Mouse (Mus musculus) heart, postnatal 36 days (tissue): Measurements from ENCODE around the gene Hoxd3. TPM values are rescaled to one million over a fixed set of nuclear protein-coding genes. Genes with fewer than 3 reads are reported as not detected.

ENCODE experiments used
- DNase-seq, 2 experiments: peaks; one replicate each; pipeline ENCODE4 v3.0.0; 2021 to 2022
- intact Hi-C: fragments of 180-260 bp; cut with DNase I; formaldehyde crosslinking; loops from one replicate; pipeline ENCODE4 v1.15.1; 2025
- total RNA-seq, 2 experiments: library from RNA; stranded (reverse); gene quantifications; 2 replicates each; pipeline ENCODE4 v1.2.3; 2021

The Hoxd3 gene
- total RNA-seq, 2 experiments from 2014 or later: not detected

DNA sequence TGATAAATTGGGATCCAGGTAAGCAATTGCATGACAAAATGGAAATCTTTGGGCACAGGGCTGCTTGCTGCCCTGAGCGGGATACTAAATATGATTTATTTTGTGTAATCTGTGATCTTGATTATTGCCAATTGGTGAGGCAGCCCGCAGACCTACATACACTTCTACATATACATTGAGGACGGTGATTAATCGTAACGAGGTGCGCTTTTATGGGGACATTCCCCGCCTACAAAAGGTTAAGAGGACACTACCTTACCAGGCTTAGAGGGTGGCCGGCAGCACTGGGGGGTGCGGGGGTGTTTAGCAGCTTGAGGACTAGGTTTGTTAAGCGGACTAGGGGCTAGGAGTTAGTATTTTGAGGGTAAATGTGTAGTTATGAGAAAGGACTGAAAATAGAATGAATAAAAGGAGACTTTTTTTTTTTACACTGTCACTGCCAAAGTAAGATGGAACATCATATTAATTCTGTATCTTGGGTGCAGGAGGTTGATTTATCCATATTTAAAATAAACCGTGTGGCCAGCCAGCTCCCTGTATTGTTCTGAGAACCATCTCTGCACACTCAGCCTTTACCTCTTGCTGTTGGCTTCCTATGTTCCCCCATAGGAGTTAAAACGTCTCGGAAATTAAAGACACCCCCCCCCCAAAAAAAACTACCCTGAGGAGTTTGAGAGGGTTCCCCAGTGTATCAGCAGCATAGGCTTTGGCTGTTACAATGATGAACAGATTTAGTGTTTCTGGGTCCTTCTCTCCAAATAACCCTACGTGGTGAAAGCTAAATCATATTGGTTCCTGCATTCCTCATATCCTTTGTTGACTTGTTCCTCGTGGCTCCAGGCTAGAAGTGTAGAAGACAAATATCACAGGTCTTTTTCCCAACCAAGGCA lies 25.2 kb downstream of the Hoxd3 start:
- no peak for DNase-seq
- intact Hi-C loops: loop anchor here (5.0 kb wide), 1 partner anchor 85 kb away; no protein-coding TSS in a partner anchor

DNA sequence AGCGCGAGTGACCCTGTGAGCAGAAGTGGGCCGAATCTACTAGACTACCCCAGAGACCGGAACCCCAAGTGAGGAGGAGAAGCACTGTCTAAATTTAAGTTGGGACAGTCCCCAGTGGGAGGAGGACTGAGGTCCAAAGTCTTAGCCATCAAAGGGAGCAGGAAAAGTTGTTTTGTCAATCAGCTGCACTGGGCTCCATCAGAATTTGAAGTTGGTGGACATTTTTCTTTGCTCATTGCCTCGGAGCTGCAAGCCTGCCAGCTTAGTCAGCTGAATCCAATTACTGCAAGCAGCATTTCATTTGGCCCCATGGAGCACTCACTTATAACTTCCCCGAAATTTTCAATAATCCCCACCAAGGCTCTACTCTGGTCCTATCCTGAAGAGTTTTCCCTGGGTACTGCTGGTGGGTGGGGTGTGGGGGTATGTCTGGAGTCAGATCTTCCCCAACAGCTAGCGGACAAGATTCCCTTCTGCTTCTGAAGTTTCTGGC lies 25.9 kb downstream of the Hoxd3 start:
- intact Hi-C loops: loop anchor here (5.0 kb wide), 1 partner anchor 85 kb away; no protein-coding TSS in a partner anchor
- DNase-seq: no peak

DNA sequence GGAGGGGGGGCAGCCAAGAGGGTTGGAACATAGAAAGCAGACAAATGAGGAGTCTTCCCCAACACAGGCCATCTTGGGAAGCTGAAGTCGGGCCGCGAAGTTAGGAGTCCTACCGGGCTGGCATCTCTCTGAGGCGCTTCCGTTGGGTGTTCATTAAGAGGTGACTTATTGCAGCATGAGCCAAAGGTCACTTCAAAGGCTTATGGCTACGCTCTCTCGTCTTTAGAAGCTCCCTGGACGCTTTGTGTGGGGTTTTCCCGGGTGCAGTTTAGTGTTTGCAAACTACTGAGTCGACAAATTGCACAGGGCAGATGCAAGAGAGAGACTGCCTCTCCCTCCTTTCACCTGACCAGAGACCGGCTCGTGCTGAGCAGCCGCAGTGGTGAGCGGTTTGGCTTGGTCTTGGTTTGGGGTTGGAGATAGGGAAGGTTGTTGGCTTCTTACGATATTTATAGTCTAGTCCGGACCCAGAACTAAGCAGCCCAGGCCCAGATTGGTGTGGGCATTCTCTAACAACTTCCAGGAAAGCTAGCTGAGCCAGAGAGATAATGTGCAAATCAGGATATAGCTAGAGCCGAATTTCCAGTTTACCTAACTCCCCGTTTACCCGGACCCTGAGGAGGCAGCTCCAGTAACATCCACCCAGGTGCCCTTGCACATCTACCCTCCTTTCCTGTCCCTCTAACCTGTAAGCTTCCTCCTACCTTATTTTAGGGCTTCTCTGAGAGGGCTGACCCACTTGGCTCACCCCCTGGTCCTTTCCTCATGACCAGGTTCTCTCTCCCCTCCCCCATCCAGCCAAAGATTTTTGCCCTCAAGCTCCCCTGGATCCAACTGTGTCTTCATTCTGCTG lies 27.1 kb downstream of the Hoxd3 start:
- intact Hi-C loops: loop anchor here (5.0 kb wide), 1 partner anchor 87 kb away; no protein-coding TSS in a partner anchor

DNA sequence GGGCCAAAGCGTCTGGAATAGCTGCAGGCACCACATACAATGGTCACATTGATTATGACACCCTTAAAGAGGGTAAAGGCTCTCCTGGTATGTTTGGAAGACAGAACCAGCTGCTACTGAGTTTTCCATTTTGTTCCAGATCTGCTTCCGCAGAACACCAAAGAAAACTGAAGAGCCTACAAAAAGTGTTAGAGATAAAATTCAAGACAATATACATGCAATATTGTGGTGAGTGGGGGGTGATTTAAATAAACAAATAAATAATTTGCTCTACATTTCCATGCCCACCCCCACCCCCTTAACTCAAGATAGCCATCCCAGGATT lies 27.7 kb downstream of the Hoxd3 start:
- intact Hi-C loops: loop anchor here (5.0 kb wide), 1 partner anchor 87 kb away; no protein-coding TSS in a partner anchor
- no peak for DNase-seq

More for the DNA sequence above, 27.1 kb downstream of the Hoxd3 start:
- no peak for DNase-seq

DNA sequence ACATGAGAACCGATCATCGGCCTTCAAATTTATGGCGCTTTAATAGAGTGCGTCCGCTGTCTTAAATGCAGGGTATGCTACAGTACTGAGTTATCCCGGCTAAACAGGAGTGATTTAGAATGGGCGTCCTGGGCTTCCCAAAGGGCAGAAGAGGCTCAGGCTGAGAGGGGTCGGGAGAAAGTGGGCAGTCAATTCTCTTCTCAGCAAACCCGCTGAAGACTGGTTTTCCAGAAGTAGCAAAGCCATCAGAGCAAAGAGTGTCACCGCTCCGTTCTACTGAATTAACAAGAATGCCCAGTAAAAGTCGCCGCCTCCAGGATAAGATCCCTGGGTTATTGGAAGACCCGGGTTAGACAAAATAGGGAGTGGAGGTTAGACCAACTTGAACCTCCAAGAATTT lies 28.1 kb downstream of the Hoxd3 start:
- DNase-seq: no peak
- intact Hi-C loops: loop anchor here (5.0 kb wide), 1 partner anchor 88 kb away; no protein-coding TSS in a partner anchor

DNA sequence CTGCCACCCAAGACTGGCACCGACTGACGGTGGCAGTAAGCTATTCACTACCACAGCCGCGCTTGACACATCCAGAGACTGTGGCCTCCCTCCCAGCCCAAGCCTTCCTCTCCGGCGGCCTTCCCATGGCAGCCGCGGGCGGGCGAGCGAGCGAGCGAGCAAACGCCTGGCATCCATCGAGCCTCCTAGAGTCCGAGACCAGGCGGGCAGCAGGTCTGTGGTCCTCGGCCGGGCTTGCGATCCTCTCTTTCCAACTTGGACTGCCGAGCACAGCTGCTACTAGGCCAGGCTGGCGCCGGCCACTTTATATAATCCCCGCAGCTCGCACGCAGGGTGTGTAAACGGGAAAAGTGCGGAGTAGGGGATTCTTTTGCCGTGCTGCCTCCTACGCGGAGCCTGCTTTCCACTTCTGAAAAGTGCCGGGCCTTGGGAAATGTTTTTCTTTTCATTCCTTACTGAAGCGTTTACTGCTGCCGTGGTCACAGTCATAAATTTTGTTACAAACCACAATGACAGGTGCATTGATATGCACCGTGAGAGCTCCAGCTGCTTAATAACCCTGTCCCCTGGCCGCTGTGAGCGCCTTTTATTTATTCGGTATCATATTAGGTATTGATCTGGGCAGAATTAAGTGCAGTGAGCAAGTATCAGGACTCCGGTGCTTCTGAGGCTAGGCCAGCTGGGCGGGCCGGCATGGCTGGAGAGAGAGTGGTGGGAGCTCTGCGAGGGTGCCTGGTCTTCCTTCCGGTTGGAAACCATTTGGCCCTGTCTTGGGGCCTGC lies 28.8 kb downstream of the Hoxd3 start:
- intact Hi-C loops: no loop called here
- DNase-seq: no peak

DNA sequence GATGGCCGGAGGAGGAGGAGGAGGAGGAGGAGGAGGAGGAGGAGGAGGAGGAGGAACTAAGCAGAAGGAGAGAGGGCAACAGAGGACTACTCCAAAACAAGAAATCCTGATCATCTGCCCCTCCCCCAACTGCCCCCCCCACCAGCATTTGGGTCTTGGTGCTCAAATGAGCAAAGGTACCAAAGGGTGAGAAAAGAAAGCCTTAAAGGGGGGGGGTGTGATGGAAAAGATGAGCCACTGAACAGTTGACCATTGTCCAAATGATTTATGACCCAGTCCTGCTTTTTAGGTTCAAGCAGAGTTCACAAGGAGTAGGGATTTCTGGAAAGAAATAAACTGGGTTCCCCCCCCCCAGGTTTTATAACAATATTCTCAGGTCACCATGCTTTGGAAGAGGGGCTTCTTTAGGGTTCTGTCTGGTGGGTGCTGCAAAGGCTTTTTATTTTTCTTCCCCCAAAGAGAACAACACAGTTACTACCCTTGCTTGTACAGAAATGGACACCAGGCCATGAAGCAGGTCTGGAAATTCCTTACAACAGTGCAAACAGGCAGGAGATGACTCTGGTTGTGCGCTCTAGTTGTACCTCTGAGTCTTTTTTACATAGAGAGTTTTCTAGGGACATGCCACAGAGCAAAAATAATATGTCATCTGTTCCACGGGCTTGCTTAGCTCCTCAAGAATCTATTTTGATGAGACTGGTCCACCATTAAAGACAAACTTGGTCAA lies 29.7 kb downstream of the Hoxd3 start:
- DNase-seq: no peak
- intact Hi-C loops: no loop called here

DNA sequence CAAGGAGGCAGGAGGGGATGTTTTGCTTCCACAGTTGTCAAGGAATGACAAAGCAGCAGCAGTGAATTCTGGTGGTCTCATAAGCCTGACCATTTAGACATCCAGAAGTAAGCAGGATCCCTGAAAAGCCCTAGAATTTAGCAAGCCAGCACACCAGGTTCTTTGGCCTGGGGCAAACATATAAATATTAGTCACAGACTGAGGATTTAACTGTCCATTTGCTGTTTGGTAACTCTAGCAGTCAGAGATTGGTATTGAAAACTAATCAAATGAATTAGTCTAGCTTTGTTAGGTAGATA lies 30.2 kb downstream of the Hoxd3 start:
- no peak for DNase-seq
- intact Hi-C loops: no loop called here

DNA sequence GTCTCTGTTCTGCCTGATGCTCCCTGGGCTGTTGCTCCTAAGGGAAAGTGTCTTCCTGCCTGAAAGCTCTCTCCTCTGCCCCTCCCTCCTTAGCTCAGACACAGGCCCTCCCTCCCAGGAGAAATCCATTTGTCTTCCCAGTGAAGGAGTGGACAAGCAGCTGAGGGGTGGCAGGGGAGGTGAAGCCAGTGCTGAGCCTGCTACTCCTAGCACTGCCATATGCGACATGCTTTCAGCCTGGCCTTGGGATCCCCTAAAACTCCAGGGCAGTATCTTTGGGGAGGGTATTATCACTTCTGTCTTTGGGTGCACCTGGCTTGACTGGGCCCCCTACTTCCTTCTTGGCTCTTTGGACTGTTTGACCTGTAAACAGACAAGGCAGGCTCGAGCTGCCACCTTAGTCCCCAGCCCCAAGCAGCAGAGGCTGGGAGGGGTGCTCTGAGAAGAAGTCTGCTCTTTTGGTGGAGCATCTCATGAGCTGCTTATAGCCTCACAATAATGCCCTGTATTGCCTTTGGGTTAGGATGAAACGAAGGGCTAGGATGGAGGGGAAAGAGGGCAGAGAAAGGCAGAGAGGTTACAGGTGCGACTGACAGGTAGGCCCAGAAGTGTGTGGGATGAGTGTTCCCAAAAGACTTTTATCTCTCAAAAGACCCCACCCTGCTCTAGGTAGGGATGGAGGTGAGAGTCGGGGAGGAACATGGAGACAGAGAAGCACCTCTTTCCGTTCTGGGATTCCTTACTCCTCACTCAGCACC lies 34.0 kb downstream of the Hoxd3 start:
- intact Hi-C loops: no loop called here
- DNase-seq: no peak

DNA sequence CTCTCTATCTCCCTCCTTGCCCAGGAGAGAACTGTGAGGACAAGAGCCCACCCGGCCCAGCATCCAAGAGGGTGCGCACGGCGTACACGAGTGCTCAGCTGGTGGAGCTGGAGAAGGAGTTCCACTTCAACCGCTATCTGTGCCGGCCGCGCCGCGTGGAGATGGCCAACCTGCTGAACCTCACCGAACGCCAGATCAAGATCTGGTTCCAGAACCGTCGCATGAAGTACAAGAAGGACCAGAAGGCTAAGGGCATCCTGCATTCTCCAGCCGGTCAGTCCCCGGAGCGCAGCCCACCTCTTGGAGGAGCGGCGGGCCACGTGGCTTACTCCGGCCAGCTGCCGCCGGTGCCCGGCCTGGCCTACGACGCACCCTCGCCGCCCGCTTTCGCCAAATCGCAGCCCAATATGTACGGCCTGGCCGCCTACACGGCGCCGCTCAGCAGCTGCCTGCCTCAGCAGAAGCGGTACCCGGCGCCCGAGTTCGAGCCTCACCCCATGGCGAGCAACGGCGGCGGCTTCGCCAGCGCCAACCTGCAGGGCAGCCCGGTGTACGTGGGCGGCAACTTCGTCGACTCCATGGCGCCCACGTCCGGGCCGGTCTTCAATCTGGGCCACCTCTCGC lies 34.7 kb downstream of the Hoxd3 start:
- DNase-seq: no peak
- intact Hi-C loops: no loop called here

DNA sequence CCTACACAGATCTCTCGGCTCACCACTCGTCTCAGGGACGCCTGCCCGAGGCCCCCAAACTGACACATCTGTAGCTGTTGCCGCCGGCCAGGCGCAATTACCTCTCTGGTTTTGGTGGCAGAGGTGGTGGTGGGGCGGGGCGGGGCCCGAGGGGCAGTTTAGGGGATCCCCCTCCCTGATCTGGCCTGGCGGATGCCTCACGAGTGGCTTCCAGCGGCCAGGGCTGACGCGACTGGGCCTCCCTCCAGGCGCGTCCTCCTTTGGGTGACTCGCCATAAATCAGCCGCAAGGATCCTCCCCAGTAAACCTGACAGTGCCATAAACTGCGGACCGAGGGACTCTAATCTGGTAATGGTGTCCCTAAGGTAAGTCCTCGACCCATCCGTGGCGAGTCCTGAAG lies 35.3 kb downstream of the Hoxd3 start:
- no peak for DNase-seq
- intact Hi-C loops: no loop called here

DNA sequence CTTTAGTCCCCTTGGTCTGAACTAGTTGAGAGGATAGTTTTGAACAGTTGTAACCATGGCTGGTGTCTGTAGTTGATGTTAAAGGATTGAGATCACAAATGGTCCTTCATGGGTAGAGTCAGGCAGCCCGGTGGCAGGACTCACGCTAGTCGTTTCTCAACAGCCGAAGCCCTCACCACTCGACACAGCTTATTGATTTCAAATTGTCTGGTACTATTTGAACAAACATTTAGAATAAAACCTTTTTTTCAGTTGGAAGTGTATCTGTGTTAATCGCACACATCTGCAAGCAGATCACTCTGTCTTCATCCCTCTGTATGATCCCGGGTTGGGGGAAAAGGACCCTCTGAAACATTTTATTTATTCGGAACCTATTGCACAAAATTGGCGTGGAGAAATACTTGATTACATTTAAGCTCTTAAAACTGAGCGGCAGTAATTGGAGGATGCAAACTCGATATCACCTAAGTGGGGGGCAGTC lies 36.0 kb downstream of the Hoxd3 start:
- intact Hi-C loops: no loop called here
- DNase-seq: no peak

DNA sequence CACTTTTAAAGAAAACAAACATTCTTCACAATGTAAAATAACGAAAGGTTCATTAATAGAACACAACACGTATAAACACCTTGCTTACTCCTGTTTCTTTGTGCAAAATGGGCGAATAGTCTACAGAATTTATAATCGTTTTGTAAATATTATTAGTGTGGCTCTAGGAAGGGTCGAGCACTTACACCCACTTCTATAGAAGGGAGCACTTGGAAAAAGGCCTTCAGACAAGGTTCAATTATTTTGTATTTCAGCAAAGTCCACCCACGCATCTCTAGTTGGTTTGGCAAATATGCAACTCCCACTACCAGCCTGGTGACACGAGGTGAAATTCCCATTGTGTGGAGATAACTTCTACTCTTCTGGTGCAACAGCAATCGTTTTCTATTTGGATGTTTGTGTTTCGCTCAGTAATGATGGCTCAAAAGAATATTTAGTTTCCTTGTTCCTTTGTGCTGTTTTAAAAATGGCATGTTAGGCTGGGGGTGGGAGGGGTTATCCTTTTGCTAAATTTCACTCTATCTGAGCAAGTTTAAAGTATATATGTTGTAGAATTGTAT lies 36.8 kb downstream of the Hoxd3 start:
- no peak for DNase-seq
- intact Hi-C loops: no loop called here

DNA sequence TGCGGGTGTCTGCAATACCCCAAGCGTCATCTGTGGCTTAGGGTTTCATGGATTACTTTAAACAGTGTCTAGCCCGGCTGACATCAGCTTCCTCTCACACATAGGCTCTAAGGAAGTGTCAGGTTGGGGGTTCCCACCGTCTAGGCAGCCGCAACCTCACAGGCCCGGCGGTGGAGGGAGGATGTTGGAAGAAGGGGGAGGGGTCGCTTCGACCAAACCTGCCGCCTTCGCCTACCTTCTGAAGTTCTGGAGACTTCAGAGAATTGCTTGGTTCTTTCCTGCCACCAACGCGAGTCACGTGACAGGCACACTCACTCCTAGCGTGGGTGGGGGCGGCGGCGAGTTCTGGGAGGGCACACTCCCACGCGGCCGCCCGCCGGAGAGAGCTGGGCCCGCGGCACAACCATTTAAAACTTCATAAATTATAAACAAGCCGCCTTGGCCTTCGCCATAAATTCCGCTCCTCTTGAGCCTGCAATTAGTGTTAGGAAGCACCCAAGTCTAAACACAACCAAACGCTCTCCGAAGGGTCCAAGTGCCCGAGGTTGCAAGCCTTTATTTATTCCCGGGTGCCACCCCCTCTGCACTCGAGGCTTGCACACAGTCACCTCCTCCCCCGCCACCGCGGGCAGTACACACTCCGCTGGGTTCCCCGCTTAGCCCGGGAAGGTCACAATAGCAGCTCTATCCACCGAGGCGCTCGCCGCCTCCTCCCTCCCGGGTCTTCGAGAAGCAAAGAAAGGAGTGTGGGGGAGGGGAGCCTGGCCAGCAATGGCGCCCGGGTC lies 37.8 kb downstream of the Hoxd3 start:
- intact Hi-C loops: no loop called here

DNA sequence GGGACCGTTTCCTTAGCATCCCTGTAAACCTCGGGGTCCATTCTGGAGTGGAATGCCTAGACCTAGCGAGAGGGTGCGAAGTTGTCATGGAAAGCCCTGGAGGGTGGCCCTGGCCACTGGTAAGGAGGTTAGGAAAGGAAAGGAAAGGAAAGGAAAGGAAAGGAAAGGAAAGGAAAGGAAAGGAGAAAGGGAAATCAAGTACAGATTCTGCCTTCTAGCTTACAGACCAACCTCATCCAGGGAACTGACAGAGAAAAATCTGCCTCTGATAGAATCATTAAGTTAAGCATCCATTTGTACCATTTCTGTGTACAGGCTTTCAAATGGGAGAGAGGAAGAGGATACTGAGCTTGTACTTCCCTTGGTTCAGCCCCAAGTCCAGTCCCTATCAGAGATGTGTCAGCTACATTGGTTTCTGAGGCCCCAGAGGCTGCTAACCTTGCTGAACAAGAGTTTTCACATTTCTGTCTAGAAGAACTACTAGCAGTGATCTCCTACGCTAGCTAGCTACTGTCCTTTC lies 39.1 kb downstream of the Hoxd3 start:
- DNase-seq: no peak
- intact Hi-C loops: no loop called here

More for the DNA sequence above, 37.8 kb downstream of the Hoxd3 start:
- no peak for DNase-seq

DNA sequence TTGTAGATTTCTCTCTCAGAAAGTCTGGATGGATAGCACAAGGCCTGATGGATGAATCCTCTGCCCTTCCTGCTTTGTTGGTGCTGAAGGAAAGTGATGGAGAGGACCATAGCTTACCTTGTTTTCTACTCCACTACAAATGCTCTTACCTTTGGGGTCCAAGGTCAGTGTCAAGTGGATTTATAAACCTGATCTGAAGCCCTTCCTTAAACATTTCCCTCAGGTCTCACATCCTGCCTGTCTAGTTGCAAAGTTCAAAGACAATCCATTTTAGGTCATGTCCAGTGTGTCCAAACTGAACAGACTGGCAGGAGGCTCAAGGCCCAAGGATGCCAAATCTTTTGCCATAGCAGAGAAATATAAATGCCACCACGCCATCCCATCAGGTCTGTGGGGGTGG lies 40.1 kb downstream of the Hoxd3 start:
- intact Hi-C loops: no loop called here
- no peak for DNase-seq

DNA sequence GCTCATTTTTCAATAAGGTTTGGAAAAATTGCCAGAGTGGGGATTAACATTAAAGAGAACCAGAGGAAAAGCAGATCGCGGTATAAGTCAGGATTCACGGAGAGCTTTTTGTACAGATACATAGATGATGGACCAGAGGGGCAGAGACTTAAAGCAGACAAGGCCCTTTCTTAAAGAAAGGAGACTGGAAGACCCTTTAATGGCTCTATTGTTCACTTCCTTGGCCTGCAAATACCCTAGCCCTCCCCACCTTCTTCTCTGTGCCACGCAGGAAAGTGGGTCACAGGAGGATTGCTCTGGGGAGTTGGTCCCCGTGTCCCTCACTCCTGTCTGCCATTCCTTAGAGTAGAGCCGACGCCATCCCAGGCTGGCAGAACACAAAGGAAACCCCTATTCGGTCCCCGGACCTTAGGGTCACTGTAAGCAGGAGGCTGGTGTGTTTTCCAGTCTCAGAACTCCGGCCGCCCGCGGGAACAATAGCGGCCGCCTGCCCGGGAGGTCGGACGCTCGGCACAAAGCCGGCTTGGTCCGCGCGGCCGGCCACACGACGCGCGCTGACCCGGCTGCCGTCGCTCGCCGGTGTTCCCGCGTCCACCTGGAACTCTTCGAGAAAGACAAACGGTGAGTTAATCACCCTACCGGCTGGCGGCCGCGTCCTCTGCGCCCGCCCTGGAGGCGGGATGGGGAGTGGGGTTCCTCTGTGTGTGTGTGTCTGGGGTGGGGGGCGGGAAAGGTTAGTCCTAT lies 40.9 kb downstream of the Hoxd3 start:
- intact Hi-C loops: no loop called here

More for the DNA sequence above, 40.9 kb downstream of the Hoxd3 start:
- DNase-seq: no peak
